Mouse (Mus musculus): ENCODE data around the gene Wdr26.

DNA sequence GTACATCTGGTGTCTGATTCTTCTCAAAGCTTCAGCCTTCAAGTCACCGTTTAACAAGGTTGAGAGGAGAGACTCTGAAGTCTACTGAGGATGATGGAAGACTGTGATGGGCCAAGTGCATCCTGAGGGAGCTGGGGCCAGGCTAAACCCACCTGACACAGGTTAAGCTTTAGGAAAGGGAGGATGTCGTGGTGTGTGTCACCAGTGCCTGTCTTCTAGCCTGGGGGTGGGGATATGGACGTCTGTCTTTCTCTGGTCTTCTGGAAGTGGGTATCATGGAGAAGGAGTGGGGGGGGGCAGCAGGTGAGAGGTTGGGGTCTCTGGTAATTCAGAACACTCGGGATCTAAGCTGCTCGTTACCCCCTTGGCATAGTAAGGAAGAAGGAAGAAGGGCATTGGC is 13.5 kb upstream of the Wdr26 start:
- no peak for TF ChIP-seq POLR2A (IDR thresholded peaks at IDR 0.05; ENCODE audit: low read depth, low read length)
- TF ChIP-seq CTCF (IDR thresholded peaks at IDR 0.05; ENCODE audit: extremely low read depth, insufficient read length, insufficient replicate concordance, low read depth, low read length), result no peak
